Mouse (Mus musculus): ENCODE data around the gene Ppp5c. TPM values are rescaled to one million over a fixed set of nuclear protein-coding genes. Genes with fewer than 3 reads are reported as not detected.

Gene Ppp5c
- polyA plus RNA-seq, 1 experiment from 2014 or later, result 117 TPM

DNA sequence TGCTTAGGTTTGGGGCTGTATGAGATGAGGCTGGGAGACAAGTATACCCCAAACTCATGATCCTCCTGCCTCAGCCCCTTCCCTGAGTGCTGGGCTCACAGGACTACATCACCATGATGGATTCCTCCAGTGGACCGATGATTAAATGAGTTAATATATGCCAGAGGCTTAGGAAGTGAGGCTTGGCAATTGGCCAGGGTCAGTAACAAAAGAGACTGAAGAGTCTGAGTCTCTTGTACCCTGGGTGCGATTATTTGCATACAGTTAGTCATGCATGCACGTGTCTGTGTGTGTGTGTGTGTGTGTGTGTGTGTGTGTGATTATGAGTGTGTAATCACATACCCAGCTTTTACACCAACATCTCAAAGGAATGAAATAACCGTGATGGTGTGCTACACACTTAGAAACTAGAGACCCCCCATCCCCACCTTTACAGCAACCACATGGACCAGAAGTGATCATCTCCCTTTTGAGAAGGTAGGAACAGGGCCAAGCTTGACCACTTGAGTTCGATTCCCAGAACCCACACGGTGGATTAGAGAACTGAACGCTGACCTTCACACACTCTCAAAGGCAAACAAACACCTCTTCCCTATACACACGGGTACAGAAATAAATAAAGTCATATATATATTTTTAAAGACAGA is 31.2 kb upstream of the Ppp5c start:
- no peak for TF ChIP-seq CTCF (IDR thresholded peaks at IDR 0.05; ENCODE audit: low read depth)
- WGBS, result 15% methylated on average over 8 of the region's 8 CpGs
- Histone ChIP-seq H3K4me1 (ENCODE audit: insufficient read depth) (peaks cover 35% of the 10 kb centered on the region), H3K4me2 (peak overlapping the region; percentile 67), H3K27ac (ENCODE audit: low read depth) (peak overlapping the region; percentile 99), H3K36me3 (ENCODE audit: insufficient read depth) (peaks cover 8% of the 10 kb centered on the region), H3K9me3 (ENCODE audit: low read depth, low read length) (no peaks in the 10 kb centered on the region), H3K4me3 (ENCODE audit: low read depth, low read length) (peak overlapping the region; percentile 17), H3K9ac (peak overlapping the region; percentile 34), H3K27me3 (ENCODE audit: insufficient read depth, low read length) (no peaks in the 10 kb centered on the region)
- DNase-seq (peak; percentile 84), ATAC-seq (ENCODE audit: insufficient read depth) (peak; percentile 0; the same call in 1 of the 2 replicates)

DNA sequence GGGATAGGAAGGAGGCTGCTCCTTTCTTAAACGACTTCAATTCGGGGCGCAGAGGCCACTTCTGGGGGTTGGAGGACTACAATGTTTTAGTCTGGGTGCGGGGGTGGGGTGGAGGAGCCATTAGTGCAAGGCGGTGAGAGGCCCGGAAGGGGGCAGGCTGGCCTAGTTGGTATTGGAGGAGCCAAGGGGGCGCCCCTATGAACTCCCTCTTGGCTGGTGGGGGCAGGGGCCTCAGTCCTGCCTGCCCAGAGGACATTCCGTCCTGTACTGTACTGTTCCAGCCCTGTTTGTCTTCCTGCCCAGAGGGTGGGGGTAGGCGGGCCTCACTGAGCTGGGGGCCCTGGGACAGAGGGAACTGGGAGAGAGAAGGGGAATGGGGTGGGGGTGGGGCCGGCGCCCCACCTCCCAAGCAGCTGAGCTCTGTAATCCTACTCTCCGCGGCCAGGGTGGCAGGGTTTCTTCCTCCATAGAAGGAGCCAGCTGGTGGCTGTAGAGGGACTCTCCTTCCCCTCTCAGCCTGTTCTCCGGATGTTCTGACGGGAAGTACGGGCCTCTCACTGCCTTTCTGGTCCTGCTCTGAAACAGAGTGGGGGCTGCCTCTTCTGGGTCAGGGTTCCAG is 30.5 kb upstream of the Ppp5c start:
- peak overlapping the region; percentile 67 for H3K4me2 ChIP-seq
- DNase-seq, result peak; percentile 92
- H3K27ac ChIP-seq (ENCODE audit: low read depth), result peak overlapping the region; percentile 99
- peaks cover 15% of the 10 kb centered on the region for H3K36me3 ChIP-seq (ENCODE audit: insufficient read depth)
- peak; percentile 31 for TF ChIP-seq CTCF (IDR thresholded peaks at IDR 0.05; ENCODE audit: low read depth)
- H3K4me1 ChIP-seq (ENCODE audit: insufficient read depth), result peaks cover 35% of the 10 kb centered on the region
- no peaks in the 10 kb centered on the region for H3K27me3 ChIP-seq (ENCODE audit: insufficient read depth, low read length)
- no peaks in the 10 kb centered on the region for H3K9me3 ChIP-seq (ENCODE audit: low read depth, low read length)
- WGBS, result 3% methylated on average over 16 of the region's 16 CpGs
- H3K4me3 ChIP-seq (ENCODE audit: low read depth, low read length), result peak overlapping the region; percentile 17
- ATAC-seq (ENCODE audit: insufficient read depth), result peak; percentile 86
- peak overlapping the region; percentile 34 for H3K9ac ChIP-seq

DNA sequence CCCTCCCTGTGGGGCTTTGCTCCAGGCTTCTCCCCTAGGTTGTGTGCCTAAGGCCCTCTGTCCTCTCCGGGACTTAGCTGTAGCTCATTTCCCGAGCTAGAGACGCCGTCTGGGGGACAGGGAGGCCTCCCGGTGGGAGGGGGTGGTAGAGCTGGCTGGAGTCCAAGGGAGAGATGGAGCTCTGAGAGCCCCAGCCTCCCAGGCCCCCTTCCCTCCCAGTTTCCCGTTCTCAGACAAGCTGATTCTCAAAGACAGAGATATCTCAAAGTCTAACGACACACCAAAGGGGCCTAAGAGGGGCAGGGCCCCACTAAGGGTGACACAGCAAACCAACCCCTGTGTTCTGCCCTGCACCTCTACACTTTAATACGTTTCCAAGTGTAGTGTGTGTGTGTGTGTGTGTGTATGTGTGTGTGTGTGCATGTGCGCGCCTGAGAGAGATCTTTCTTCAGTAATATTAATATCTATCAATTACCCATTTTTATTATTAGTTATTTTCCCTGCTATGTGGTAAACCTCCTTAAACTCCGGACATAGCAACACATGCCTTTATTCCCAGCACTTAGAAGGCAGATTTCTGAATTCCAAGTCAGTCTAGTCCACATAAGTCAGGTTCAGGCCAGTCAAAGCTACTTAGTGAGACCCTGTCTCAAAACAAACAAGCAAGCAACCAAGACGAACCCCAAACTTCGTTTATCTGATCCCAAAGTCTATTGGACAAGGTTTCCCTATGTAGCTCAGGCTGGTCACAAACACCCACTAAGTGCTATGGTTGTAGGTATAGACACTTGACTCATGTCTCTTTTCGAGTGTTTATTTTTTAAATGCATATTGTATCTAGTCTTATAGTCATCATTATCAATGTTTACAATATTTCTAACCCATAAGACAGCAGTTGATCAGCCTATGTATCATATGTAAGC is 29.1 kb upstream of the Ppp5c start:
- DNase-seq, result peak; percentile 90
- peak; percentile 30 for ATAC-seq (ENCODE audit: insufficient read depth)
- Histone ChIP-seq H3K4me2 (peak overlapping the region; percentile 96), H3K9ac (peak overlapping the region; percentile 65), H3K4me1 (ENCODE audit: insufficient read depth) (peaks cover 35% of the 10 kb centered on the region), H3K27me3 (ENCODE audit: insufficient read depth, low read length) (no peaks in the 10 kb centered on the region), H3K27ac (ENCODE audit: low read depth) (peak overlapping the region; percentile 99), H3K4me3 (ENCODE audit: low read depth, low read length) (peak overlapping the region; percentile 59), H3K9me3 (ENCODE audit: low read depth, low read length) (no peaks in the 10 kb centered on the region), H3K36me3 (ENCODE audit: insufficient read depth) (peaks cover 20% of the 10 kb centered on the region)
- 17% methylated on average over 14 of the region's 14 CpGs for WGBS
- no peak for TF ChIP-seq CTCF (IDR thresholded peaks at IDR 0.05; ENCODE audit: low read depth)

DNA sequence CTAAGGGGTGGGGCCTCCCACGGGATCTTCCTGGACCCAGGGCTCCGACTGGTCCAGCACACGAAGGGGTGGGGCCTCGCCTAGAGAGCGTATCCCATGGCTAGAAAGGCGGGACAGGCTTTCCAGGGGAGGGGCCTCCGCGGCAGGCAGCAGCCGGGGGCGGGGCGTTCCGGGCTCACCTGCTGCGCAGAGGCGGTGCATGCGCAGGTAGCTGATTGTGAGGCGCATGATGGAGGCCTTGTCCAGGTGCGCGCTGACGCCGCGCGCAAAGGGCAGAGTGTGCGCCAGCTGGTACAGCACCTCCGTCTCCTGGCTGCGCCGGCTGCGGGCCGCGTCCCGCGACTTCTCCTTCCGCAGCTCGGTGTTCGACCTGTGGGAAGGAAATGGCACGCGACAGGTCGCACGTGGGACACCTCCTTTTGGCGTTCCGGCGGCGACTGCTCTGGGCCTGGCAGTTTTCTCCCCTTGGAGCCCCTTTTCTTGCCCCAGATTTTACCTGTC is 28.4 kb upstream of the Ppp5c start:
- under 1% methylated on average over 42 of the region's 42 CpGs for WGBS
- peak overlapping the region; percentile 65 for H3K9ac ChIP-seq
- ATAC-seq (ENCODE audit: insufficient read depth), result peak; percentile 73
- peak; percentile 95 for DNase-seq
- H3K4me3 ChIP-seq (ENCODE audit: low read depth, low read length), result peak overlapping the region; percentile 59
- peak overlapping the region; percentile 96 for H3K4me2 ChIP-seq
- H3K9me3 ChIP-seq (ENCODE audit: low read depth, low read length), result no peaks in the 10 kb centered on the region
- TF ChIP-seq CTCF (IDR thresholded peaks at IDR 0.05; ENCODE audit: low read depth), result no peak
- peak overlapping the region; percentile 99 for H3K27ac ChIP-seq (ENCODE audit: low read depth)
- no peaks in the 10 kb centered on the region for H3K27me3 ChIP-seq (ENCODE audit: insufficient read depth, low read length)
- H3K36me3 ChIP-seq (ENCODE audit: insufficient read depth), result peaks cover 26% of the 10 kb centered on the region
- peaks cover 33% of the 10 kb centered on the region for H3K4me1 ChIP-seq (ENCODE audit: insufficient read depth)

DNA sequence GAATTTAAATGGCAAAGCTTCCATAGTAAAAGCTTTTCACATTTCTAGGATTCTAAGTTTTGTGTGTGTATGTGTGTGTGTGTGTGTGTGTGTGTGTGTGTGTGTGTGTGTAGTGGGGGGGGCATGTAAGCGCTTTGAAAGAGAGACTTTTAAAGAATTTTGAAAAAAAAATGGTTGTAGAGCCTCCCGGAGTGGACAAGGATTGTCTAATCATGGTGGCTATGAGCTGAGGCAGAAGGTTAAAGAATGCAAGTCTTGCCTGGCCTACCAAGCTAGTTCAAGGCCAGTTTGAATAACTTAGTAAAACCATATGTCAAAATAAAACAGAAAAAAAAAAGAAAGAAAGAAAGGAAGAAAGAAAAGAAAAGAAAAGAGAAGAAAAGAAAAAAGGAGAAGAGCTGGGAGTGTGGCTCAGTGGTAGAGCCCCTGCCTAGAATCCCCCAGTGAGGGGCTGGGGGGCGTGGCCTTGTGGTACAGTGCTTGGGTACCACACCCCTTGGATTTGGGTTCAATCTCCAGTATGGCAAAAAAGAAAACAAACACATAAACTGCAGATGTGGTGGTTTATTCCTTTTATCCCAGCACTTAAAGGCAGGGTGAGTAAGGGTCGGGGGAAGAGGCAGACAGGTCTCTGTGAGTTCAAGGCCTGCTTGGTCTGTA is 27.7 kb upstream of the Ppp5c start:
- H3K27me3 ChIP-seq (ENCODE audit: insufficient read depth, low read length), result no peaks in the 10 kb centered on the region
- 85% methylated on average over 4 of the region's 4 CpGs for WGBS
- peak overlapping the region; percentile 59 for H3K4me3 ChIP-seq (ENCODE audit: low read depth, low read length)
- H3K9me3 ChIP-seq (ENCODE audit: low read depth, low read length), result no peaks in the 10 kb centered on the region
- peak overlapping the region; percentile 99; the same call in 1 of the 2 replicates for H3K27ac ChIP-seq (ENCODE audit: low read depth)
- ATAC-seq (ENCODE audit: insufficient read depth) (no peak), DNase-seq (no peak)
- H3K9ac ChIP-seq, result no peak overlapping the region
- H3K36me3 ChIP-seq (ENCODE audit: insufficient read depth), result peaks cover 32% of the 10 kb centered on the region
- TF ChIP-seq CTCF (IDR thresholded peaks at IDR 0.05; ENCODE audit: low read depth), result no peak
- H3K4me2 ChIP-seq, result peak overlapping the region; percentile 96
- peaks cover 27% of the 10 kb centered on the region for H3K4me1 ChIP-seq (ENCODE audit: insufficient read depth)

DNA sequence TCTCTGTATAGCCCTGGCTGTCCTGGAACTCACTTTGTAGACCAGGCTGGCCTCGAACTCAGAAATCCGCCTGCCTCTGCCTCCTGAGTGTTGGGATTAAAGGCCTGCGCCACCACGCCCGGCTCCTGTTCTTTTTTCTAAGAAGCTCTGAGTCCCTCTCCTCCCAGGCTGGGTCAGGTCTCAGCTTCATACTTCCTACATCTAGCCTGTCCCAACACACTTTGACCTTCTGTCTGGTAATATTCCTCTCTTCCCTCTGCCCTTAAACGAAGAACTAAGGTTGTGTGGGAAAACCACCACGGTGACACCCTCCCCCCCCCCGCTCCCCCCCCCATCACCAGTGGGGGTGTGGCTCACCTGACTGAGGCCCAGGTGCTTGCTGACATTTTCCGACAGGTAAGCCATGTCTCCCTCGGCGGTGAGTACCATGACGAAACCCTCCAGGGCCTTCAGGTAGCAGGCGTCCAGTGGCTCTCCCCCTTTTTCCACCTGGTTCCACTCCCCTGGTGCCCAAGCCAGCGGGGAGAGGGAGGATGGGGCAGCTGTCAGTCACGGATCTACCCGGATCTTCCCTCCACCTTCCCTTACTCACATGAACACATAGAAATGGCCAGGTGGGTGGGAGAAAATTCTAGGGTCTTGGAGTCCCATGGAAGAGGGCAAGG is 26.7 kb upstream of the Ppp5c start:
- no peak overlapping the region for H3K4me2 ChIP-seq
- no peak overlapping the region for H3K9ac ChIP-seq
- no peak overlapping the region for H3K4me3 ChIP-seq (ENCODE audit: low read depth, low read length)
- 84% methylated on average over 16 of the region's 16 CpGs for WGBS
- peaks cover 39% of the 10 kb centered on the region for H3K36me3 ChIP-seq (ENCODE audit: insufficient read depth)
- TF ChIP-seq CTCF (IDR thresholded peaks at IDR 0.05; ENCODE audit: low read depth), result no peak
- no peaks in the 10 kb centered on the region for H3K9me3 ChIP-seq (ENCODE audit: low read depth, low read length)
- no peak for DNase-seq
- no peak for ATAC-seq (ENCODE audit: insufficient read depth)
- H3K4me1 ChIP-seq (ENCODE audit: insufficient read depth), result peaks cover 24% of the 10 kb centered on the region
- no peaks in the 10 kb centered on the region for H3K27me3 ChIP-seq (ENCODE audit: insufficient read depth, low read length)
- H3K27ac ChIP-seq (ENCODE audit: low read depth), result no peak overlapping the region

All from lung, embryonic 14.5 days (tissue).